Mouse (Mus musculus) forebrain, embryonic 13.5 days (tissue): Measurements from ENCODE around the gene L1cam. TPM values are rescaled to one million over a fixed set of nuclear protein-coding genes. Genes with fewer than 3 reads are reported as not detected.

ENCODE experiments used
- ATAC-seq: fragments of 200-750 bp; cut with Nextera tagmentation; 2 replicates; pipeline ENCODE4 v1.8.0; 2017
- H3K27ac ChIP-seq: fragments of 300-500 bp; sonication (generic); 2 replicates; pipeline ENCODE4 v1.5.1; 2015; ENCODE audit warnings: inconsistent platforms, mild to moderate bottlenecking, moderate library complexity
- H3K27me3 ChIP-seq: fragments of 300-500 bp; sonication (generic); 2 replicates; pipeline ENCODE4 v1.6.1; 2015; ENCODE audit warnings: mild to moderate bottlenecking, inconsistent platforms
- H3K36me3 ChIP-seq: fragments of 300-500 bp; sonication (generic); 2 replicates; pipeline ENCODE4 v1.6.1; 2015; ENCODE audit warnings: mild to moderate bottlenecking, inconsistent platforms; ENCODE audit not compliant: poor library complexity, severe bottlenecking
- H3K4me1 ChIP-seq: fragments of 300-500 bp; sonication (generic); 2 replicates; pipeline ENCODE4 v1.6.1; 2015; ENCODE audit warnings: inconsistent platforms
- H3K4me2 ChIP-seq: fragments of 300-500 bp; sonication (generic); 2 replicates; pipeline ENCODE4 v1.6.1; 2015; ENCODE audit warnings: inconsistent platforms, mild to moderate bottlenecking, moderate library complexity
- H3K4me3 ChIP-seq: fragments of 300-500 bp; sonication (generic); 2 replicates; pipeline ENCODE4 v1.5.1; 2015; ENCODE audit warnings: mild to moderate bottlenecking, inconsistent platforms
- H3K9ac ChIP-seq: fragments of 300-500 bp; sonication (generic); 2 replicates; pipeline ENCODE4 v1.6.1; 2015; ENCODE audit warnings: mild to moderate bottlenecking, inconsistent platforms
- H3K9me3 ChIP-seq: fragments of 300-500 bp; sonication (generic); replicated peaks from 2 replicates; pipeline ENCODE4 v1.6.1; 2016; ENCODE audit warnings: inconsistent platforms
- WGBS: fragments of 180-500 bp; shearing (Covaris S2); methylation state at CpG from one replicate; pipeline ENCODE4 v1.1.7; 2015; 5-methylcytosine and 5-hydroxymethylcytosine counted together
- polyA plus RNA-seq: library from polyadenylated mRNA; unstranded; fragments of >200 nt; fragmentation: Nextera tagmentation; extraction: Ambion mirVana; gene quantifications from 2 replicates; pipeline ENCODE4 v1.2.1, GENCODE M21; 2015

The L1cam gene
- polyA plus RNA-seq, 1 experiment from 2014 or later, result 42.7 TPM

GRCm38 (mm10) chrX:73911588-73911987 lies 15.7 kb upstream of the L1cam start:
- Histone ChIP-seq H3K36me3 (0 out of 2 replicates have a peak, but pooled peaks cover under 1% of the 10 kb centered on the region), H3K27me3 (no peaks in the 10 kb centered on the region), H3K4me2 (no peak overlapping the region), H3K27ac (no peak overlapping the region), H3K4me1 (peaks cover 6% of the 10 kb centered on the region; the same call in 1 of the 2 replicates), H3K4me3 (no peak overlapping the region), H3K9me3 (no peaks in the 10 kb centered on the region), H3K9ac (no peak overlapping the region)
- ATAC-seq, result no peak
- WGBS, result 83% methylated on average over 2 of the region's 2 CpGs

DNA sequence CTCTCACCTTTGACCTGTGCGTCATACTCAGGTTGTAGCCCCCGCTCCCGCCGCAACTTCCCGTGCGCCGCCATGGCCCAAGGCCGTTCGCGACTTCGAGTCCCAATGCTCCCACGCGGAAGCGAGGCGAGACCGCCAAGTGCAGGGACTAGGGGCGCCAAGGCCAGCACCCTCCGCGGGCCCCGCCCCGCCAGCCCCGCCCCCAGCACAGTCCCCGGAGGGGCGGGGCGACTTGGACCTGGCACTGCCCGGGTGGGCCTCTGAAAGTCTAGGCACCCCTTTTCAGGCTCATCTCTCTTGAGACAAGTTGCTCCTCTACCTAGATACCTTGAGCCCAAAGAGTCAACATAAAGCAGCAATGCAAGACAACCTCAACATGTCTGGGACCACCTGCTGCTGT lies 15.3 kb upstream of the L1cam start:
- no peaks in the 10 kb centered on the region for H3K36me3 ChIP-seq
- 22% methylated on average over 21 of the region's 26 CpGs for WGBS
- no peak for ATAC-seq
- H3K9ac ChIP-seq, result no peak overlapping the region
- no peaks in the 10 kb centered on the region for H3K9me3 ChIP-seq
- no peaks in the 10 kb centered on the region for H3K27me3 ChIP-seq
- H3K27ac ChIP-seq, result no peak overlapping the region
- peaks cover 6% of the 10 kb centered on the region; the same call in 1 of the 2 replicates for H3K4me1 ChIP-seq
- peak overlapping the region; percentile 49 for H3K4me2 ChIP-seq
- no peak overlapping the region for H3K4me3 ChIP-seq

GRCm38 (mm10) chrX:73910451-73910850 lies 14.5 kb upstream of the L1cam start:
- H3K27me3 ChIP-seq, result no peaks in the 10 kb centered on the region

DNA sequence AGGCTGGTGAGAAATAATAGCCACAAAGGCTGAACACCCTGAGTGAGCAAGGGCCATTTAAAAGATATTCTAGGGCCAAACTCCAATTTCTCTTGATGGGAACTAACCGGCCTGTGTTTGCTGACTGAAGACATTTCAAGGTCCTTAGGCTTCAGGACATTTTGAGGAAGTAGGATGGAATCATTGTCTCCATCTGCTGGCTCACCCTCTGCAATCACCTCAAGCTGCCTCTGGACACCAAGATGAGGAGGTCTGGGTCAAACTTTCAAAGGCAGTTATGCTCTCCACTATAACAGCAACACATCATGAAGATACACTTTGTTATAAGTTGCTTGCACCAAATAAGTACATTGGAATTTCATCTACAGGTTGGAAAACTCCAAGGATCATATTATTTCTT lies 14.1 kb upstream of the L1cam start:
- H3K4me1 ChIP-seq, result peaks cover 6% of the 10 kb centered on the region; the same call in 1 of the 2 replicates
- H3K9ac ChIP-seq, result no peak overlapping the region
- 67% methylated on average over 1 of the region's 1 CpGs for WGBS
- no peak overlapping the region for H3K27ac ChIP-seq
- no peaks in the 10 kb centered on the region for H3K27me3 ChIP-seq
- no peak for ATAC-seq
- H3K4me2 ChIP-seq, result no peak overlapping the region
- H3K36me3 ChIP-seq, result no peaks in the 10 kb centered on the region
- no peaks in the 10 kb centered on the region for H3K9me3 ChIP-seq
- H3K4me3 ChIP-seq, result no peak overlapping the region

More at GRCm38 (mm10) chrX:73910451-73910850, 14.5 kb upstream of the L1cam start:
- H3K4me3 ChIP-seq, result no peak overlapping the region
- H3K36me3 ChIP-seq, result no peaks in the 10 kb centered on the region
- no peak overlapping the region for H3K9ac ChIP-seq
- no peaks in the 10 kb centered on the region for H3K9me3 ChIP-seq
- no peak for ATAC-seq
- H3K27ac ChIP-seq, result no peak overlapping the region
- H3K4me1 ChIP-seq, result peaks cover 6% of the 10 kb centered on the region; the same call in 1 of the 2 replicates
- no peak overlapping the region for H3K4me2 ChIP-seq

DNA sequence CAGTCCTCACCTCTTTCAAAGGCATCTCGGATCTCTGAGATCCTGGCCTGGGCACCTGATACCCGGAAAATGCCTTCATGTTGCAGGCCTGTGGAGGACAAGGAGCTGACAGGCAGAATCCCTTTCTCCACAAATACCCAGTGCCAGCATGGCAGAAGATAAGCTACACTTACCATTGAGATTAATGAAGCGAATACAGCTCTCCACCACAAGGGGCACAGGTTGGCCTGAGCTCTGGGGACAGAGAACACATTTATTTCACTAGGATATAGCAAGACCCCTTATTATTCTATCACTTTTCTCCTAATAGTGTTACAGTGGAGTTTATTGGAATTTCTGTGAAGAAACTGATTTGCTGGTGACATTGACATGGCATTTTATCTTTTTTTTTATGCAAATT lies 2.1 kb upstream of the L1cam start:
- H3K27ac ChIP-seq, result no peak overlapping the region
- H3K4me1 ChIP-seq, result no peaks in the 10 kb centered on the region
- no peak overlapping the region for H3K4me2 ChIP-seq
- H3K4me3 ChIP-seq, result no peak overlapping the region
- ATAC-seq, result no peak
- no peaks in the 10 kb centered on the region for H3K36me3 ChIP-seq
- H3K9ac ChIP-seq, result no peak overlapping the region
- H3K27me3 ChIP-seq, result no peaks in the 10 kb centered on the region
- 74% methylated on average over 3 of the region's 3 CpGs for WGBS
- no peaks in the 10 kb centered on the region for H3K9me3 ChIP-seq

- no peaks in the 10 kb centered on the region for H3K36me3 ChIP-seq
- H3K9ac ChIP-seq, result no peak overlapping the region
- no peak overlapping the region for H3K4me3 ChIP-seq
- no peak for ATAC-seq
- no peaks in the 10 kb centered on the region for H3K27me3 ChIP-seq
- H3K4me2 ChIP-seq, result no peak overlapping the region
- H3K4me1 ChIP-seq, result no peaks in the 10 kb centered on the region
- H3K27ac ChIP-seq, result no peak overlapping the region
- WGBS, result 89% methylated on average over 14 of the region's 14 CpGs
- H3K9me3 ChIP-seq, result no peaks in the 10 kb centered on the region
Measured at GRCm38 (mm10) chrX:73892833-73893232, 3.1 kb downstream of the L1cam start.

GRCm38 (mm10) chrX:73891551-73892152 lies 4.3 kb downstream of the L1cam start, which contains the start of gene Avpr2:
Avpr2 (plus strand) TSS chrX:73892102.
- H3K4me2 ChIP-seq, result no peak within 1 kb of the TSS
- H3K27me3 ChIP-seq, result no peaks in the 10 kb centered on the region
- no peak within 1 kb of the TSS for H3K4me3 ChIP-seq
- whole genome bisulfite sequencing, result 80% methylated on average over 6 of the region's 6 CpGs
- ATAC-seq, result no peak
- no peak within 1 kb of the TSS for H3K27ac ChIP-seq
- no peak within 1 kb of the TSS for H3K9ac ChIP-seq
- no peaks in the 10 kb centered on the region for H3K4me1 ChIP-seq
- no peaks in the 10 kb centered on the region for H3K36me3 ChIP-seq
- H3K9me3 ChIP-seq, result no peaks in the 10 kb centered on the region

DNA sequence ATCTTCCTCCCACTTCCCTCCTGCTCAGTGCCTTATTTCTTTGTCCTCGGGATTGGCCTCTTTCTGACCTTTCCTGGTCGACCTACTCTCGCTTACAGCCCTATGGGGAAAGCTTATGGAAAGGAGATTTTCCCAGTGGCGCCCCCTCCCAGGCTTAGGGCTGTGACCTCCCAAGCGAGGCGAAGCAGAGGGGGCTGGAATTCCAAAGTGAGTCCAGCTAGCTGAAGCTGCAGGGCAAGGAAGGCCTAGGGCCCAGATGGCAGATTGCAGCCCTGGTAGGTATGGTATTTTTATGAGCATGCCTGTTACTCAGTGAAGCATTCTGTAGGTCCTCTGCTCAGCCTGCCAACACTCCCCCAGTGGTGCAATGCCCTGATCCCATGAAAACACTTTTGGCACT lies 14.4 kb downstream of the L1cam start:
- Histone ChIP-seq H3K27ac (peak overlapping the region; percentile 10; the same call in 1 of the 2 replicates), H3K36me3 (no peaks in the 10 kb centered on the region), H3K27me3 (0 out of 2 replicates have a peak, but pooled peaks cover 5% of the 10 kb centered on the region), H3K4me3 (no peak overlapping the region), H3K4me1 (no peaks in the 10 kb centered on the region; the same call in 1 of the 2 replicates), H3K4me2 (peak overlapping the region; percentile 63), H3K9me3 (no peaks in the 10 kb centered on the region), H3K9ac (peak overlapping the region; percentile 73; the same call in 1 of the 2 replicates)
- no peak for ATAC-seq
- 28% methylated on average over 6 of the region's 6 CpGs for WGBS

- Histone ChIP-seq H3K4me2 (peak overlapping the region; percentile 63), H3K9me3 (no peaks in the 10 kb centered on the region), H3K4me1 (no peaks in the 10 kb centered on the region; the same call in 1 of the 2 replicates), H3K36me3 (no peaks in the 10 kb centered on the region), H3K27ac (peak overlapping the region; percentile 10; the same call in 1 of the 2 replicates), H3K27me3 (0 out of 2 replicates have a peak, but pooled peaks cover 5% of the 10 kb centered on the region), H3K9ac (peak overlapping the region; percentile 73), H3K4me3 (peak overlapping the region; percentile 52)
- ATAC-seq, result peak; percentile 36
- WGBS, result 25% methylated on average over 16 of the region's 16 CpGs
Measured at GRCm38 (mm10) chrX:73881036-73881427, 14.9 kb downstream of the L1cam start.

- H3K27me3 ChIP-seq, result 0 out of 2 replicates have a peak, but pooled peaks cover 5% of the 10 kb centered on the region
- H3K4me3 ChIP-seq, result peak overlapping the region; percentile 52
- no peaks in the 10 kb centered on the region for H3K9me3 ChIP-seq
- H3K4me2 ChIP-seq, result peak overlapping the region; percentile 63
- peak; percentile 66 for ATAC-seq
- H3K36me3 ChIP-seq, result no peaks in the 10 kb centered on the region
- 15% methylated on average over 38 of the region's 48 CpGs for WGBS
- peak overlapping the region; percentile 73 for H3K9ac ChIP-seq
- H3K4me1 ChIP-seq, result no peaks in the 10 kb centered on the region; the same call in 1 of the 2 replicates
- peak overlapping the region; percentile 25; the same call in 1 of the 2 replicates for H3K27ac ChIP-seq
Measured at GRCm38 (mm10) chrX:73880194-73881035, 15.5 kb downstream of the L1cam start.

GRCm38 (mm10) chrX:73877014-73877413 lies 18.9 kb downstream of the L1cam start:
- 95% methylated on average over 1 of the region's 1 CpGs for WGBS

DNA sequence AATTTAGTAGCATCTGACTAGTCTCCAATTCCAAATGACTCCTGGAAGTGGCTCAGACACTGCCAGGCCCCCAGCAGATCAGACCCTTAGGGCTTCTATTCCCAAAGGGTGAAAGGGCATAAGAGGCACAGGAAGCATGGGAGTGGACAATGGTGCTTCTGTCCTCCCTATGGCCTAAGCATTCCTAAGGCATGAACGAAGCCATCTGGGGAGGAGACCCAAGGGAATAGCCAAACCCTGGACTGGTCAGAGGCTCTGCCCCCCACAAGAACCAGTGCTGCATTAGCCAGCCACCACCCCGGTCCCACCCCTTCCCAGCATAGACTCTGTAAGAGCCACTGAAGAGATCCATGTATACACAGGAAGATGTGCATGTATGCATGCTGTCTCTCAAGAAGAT lies 20.0 kb downstream of the L1cam start:
- H3K9ac ChIP-seq, result no peak overlapping the region
- H3K27me3 ChIP-seq, result 0 out of 2 replicates have a peak, but pooled peaks cover 5% of the 10 kb centered on the region
- no peak overlapping the region for H3K4me3 ChIP-seq

More at GRCm38 (mm10) chrX:73877014-73877413, 18.9 kb downstream of the L1cam start:
- H3K9ac ChIP-seq, result no peak overlapping the region
- H3K36me3 ChIP-seq, result no peaks in the 10 kb centered on the region
- no peaks in the 10 kb centered on the region for H3K9me3 ChIP-seq
- no peak for ATAC-seq
- H3K27ac ChIP-seq, result no peak overlapping the region
- 0 out of 2 replicates have a peak, but pooled peaks cover 5% of the 10 kb centered on the region for H3K27me3 ChIP-seq
- 0 out of 2 replicates have a peak overlapping the region, but pooled peaks have one; percentile 0 for H3K4me3 ChIP-seq
- peak overlapping the region; percentile 41 for H3K4me2 ChIP-seq
- H3K4me1 ChIP-seq, result no peaks in the 10 kb centered on the region; the same call in 1 of the 2 replicates

More for the DNA sequence above, 20.0 kb downstream of the L1cam start:
- Histone ChIP-seq H3K9me3 (no peaks in the 10 kb centered on the region), H3K4me2 (peak overlapping the region; percentile 39), H3K36me3 (no peaks in the 10 kb centered on the region), H3K4me1 (no peaks in the 10 kb centered on the region; the same call in 1 of the 2 replicates), H3K27ac (no peak overlapping the region)
- ATAC-seq, result no peak
- 66% methylated on average over 2 of the region's 2 CpGs for WGBS
